Mouse (Mus musculus) kidney, adult 2 months (tissue): ENCODE data around the gene Rnaseh1. TPM values are rescaled to one million over a fixed set of nuclear protein-coding genes. Genes with fewer than 3 reads are reported as not detected.

Experiments used
- DNase-seq: peaks from one replicate; pipeline ENCODE4 v3.0.0; 2021
- H3K27ac ChIP-seq: fragments of 200-500 bp; 2 replicates; pipeline ENCODE4 v1.5.1; 2012; ENCODE audit warnings: low read depth, low read length, control low read depth, inconsistent platforms; ENCODE audit not compliant: insufficient read depth
- H3K27me3 ChIP-seq: fragments of 200-500 bp; replicated peaks from 2 replicates; pipeline ENCODE4 v1.6.1; 2012; ENCODE audit warnings: mild to moderate bottlenecking, moderate library complexity, low read length, inconsistent platforms; ENCODE audit not compliant: control insufficient read depth, insufficient read depth
- H3K36me3 ChIP-seq: fragments of 200-500 bp; 2 replicates; pipeline ENCODE4 v1.6.1; 2012; ENCODE audit warnings: mild to moderate bottlenecking, moderate library complexity, low read length, inconsistent platforms; ENCODE audit not compliant: control insufficient read depth, insufficient read depth
- H3K4me1 ChIP-seq: fragments of 200-500 bp; 2 replicates; pipeline ENCODE4 v1.6.1; 2011; ENCODE audit warnings: low read length; ENCODE audit not compliant: control insufficient read depth, insufficient read depth
- H3K4me3 ChIP-seq: fragments of 200-500 bp; 2 replicates; pipeline ENCODE4 v1.5.1; 2011; ENCODE audit warnings: mild to moderate bottlenecking, low read depth, low read length, control low read depth; ENCODE audit not compliant: insufficient read depth
- CTCF ChIP-seq: fragments of 200-500 bp; conservative IDR thresholded peaks from 2 replicates; pipeline ENCODE4 v1.5.1; 2011; ENCODE audit warnings: low read depth, mild to moderate bottlenecking, control low read depth, low read length, moderate library complexity, mixed read lengths; ENCODE audit not compliant: insufficient read depth, insufficient read length
- POLR2A ChIP-seq: fragments of 200-500 bp; IDR thresholded peaks from one replicate; pipeline ENCODE4 v1.6.1; 2011; ENCODE audit warnings: low read depth, low read length, control low read depth
- WGBS: fragments of 180-500 bp; shearing (Covaris S2); methylation state at CpG from one replicate; pipeline ENCODE4 v1.1.7; 2018; 5-methylcytosine and 5-hydroxymethylcytosine counted together
- polyA plus RNA-seq: library from polyadenylated mRNA; depleted of rRNA; stranded (reverse); fragments of >200 nt; gene quantifications from 2 replicates; pipeline ENCODE4 v1.2.3, GENCODE M21; 2012; rRNA removed

The Rnaseh1 gene
- 8.5 and 9.8 TPM in 2 replicates for polyA plus RNA-seq

DNA sequence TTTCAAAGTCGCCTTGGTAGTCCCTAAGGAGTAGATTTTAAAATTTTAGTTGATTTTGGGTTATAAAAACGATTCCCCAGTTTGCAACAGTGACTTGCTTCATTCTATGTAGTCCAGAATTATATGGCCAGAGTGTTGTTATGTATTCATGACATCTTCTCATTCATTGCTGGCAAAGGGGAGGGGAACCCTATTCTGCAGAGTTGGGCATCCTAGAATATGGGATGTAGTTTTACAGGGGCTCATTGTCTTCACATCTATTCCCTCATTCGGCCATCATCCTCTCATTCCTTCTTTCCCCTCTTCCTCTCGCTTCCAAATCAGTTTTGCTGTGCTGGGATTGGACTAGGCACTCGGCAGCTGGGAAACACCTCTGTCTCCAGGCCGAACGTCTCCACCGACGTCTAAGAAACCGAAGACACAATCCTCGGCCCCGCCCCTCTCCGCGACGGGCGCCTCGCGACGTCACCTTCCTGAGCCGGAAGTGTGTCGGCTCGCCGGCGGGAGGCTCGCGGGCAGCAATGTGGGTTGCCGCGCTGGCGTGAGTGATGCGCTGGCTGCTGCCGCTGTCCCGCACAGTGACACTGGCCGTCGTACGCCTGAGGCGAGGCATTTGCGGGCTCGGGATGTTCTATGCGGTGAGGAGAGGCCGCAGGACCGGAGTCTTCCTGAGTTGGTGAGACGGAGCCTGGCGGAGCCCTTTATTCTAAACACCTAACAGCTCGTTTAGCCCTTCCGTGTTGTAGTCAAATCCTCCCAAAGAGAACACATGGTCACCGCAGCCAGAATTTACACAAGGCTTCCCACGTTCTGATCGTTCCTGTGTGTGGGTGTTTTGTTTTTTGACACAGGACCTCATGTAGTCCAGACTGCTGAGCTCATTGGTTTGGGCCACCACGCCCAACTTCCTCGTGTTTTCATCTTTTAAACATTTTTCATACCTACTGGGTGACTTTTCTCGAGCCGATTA lies at the start of gene Rnaseh1:
Gene Rnaseh1, plus strand, starts transcription at position 462 of the 970 bp plus-strand sequence.
- WGBS: 2% methylated on average over 52 of the region's 52 CpGs
- peak within 1 kb of the TSS; percentile 53; the same call in 1 of the 2 replicates for H3K27ac ChIP-seq

DNA sequence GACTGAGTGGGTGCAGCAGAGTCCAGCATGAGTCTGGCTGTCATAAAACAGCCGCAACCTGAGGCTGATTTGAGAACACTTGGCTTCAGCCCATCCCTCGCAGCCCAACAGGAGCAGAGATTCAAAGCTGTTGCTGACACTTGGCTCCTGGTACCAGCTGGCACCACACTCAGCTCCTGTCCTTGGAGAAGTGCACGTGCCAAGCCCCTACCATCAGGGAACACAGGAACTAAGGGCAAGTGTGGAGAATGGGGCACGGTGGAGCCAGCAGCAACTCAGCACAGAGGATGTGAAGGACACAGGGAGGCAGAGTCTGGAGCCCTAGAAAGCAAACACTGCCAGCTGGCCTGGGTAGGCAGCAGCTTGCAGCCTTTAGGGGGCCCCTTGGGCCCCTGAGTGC lies 47.1 kb upstream of the Rnaseh1 start:
- peak; percentile 4 for DNase-seq
- 18% methylated on average over 4 of the region's 4 CpGs for WGBS
- no peaks in the 10 kb centered on the region for H3K4me1 ChIP-seq
- H3K36me3 ChIP-seq: no peaks in the 10 kb centered on the region
- H3K4me3 ChIP-seq: no peak overlapping the region
- TF ChIP-seq POLR2A (no peak), CTCF (no peak)
- H3K27ac ChIP-seq: no peak overlapping the region
- H3K27me3 ChIP-seq: no peaks in the 10 kb centered on the region

More for the DNA sequence above, at the start of gene Rnaseh1:
- Histone ChIP-seq H3K36me3 (no peaks in the 10 kb centered on the region), H3K4me1 (0 out of 2 replicates have a peak, but pooled peaks cover 5% of the 10 kb centered on the region), H3K27me3 (no peaks in the 10 kb centered on the region), H3K4me3 (peak within 1 kb of the TSS; percentile 76)
- TF ChIP-seq POLR2A (peak; percentile 40), CTCF (no peak)
- peak; percentile 93 for DNase-seq

- Histone ChIP-seq H3K4me3 (no peak overlapping the region), H3K27ac (no peak overlapping the region), H3K27me3 (no peaks in the 10 kb centered on the region), H3K36me3 (no peaks in the 10 kb centered on the region), H3K4me1 (no peaks in the 10 kb centered on the region)
- WGBS: 69% methylated on average over 1 of the region's 1 CpGs
- DNase-seq: no peak
- TF ChIP-seq POLR2A (no peak), CTCF (no peak)
Observed at GRCm38 (mm10) chr12:28603494-28603893, 45.9 kb upstream of the Rnaseh1 start.

GRCm38 (mm10) chr12:28607546-28608305 lies 41.7 kb upstream of the Rnaseh1 start:
- WGBS: 55% methylated on average over 17 of the region's 17 CpGs

DNA sequence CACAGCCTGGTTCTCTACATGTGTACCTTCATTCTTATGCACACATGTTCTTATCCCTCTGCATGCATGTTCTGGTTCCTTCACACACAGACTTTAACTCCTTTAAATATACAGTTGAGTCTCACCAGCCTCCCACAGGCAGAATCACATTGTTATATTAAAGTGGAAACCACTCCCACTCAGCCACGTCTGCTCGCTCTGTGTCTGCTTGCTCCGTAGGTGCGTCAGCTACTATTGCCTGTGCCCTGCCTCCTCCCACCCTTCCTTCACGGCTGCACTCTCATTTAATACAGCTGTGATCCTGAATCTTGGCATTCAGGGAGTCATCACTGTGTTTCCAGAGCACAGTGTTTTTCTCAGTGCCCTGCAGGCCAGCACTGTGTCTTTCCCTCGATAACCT lies 37.0 kb upstream of the Rnaseh1 start:
- Histone ChIP-seq H3K4me1 (no peaks in the 10 kb centered on the region), H3K36me3 (no peaks in the 10 kb centered on the region), H3K27ac (no peak overlapping the region), H3K4me3 (no peak overlapping the region), H3K27me3 (no peaks in the 10 kb centered on the region)
- TF ChIP-seq CTCF: no peak
- no peak for TF ChIP-seq POLR2A
- 30% methylated on average over 6 of the region's 6 CpGs for WGBS
- no peak for DNase-seq

More at GRCm38 (mm10) chr12:28607546-28608305, 41.7 kb upstream of the Rnaseh1 start:
- DNase-seq: no peak
- TF ChIP-seq POLR2A (no peak), CTCF (no peak)
- H3K4me3 ChIP-seq: no peak overlapping the region
- H3K27me3 ChIP-seq: no peaks in the 10 kb centered on the region
- H3K27ac ChIP-seq: no peak overlapping the region
- H3K4me1 ChIP-seq: no peaks in the 10 kb centered on the region
- H3K36me3 ChIP-seq: no peaks in the 10 kb centered on the region

DNA sequence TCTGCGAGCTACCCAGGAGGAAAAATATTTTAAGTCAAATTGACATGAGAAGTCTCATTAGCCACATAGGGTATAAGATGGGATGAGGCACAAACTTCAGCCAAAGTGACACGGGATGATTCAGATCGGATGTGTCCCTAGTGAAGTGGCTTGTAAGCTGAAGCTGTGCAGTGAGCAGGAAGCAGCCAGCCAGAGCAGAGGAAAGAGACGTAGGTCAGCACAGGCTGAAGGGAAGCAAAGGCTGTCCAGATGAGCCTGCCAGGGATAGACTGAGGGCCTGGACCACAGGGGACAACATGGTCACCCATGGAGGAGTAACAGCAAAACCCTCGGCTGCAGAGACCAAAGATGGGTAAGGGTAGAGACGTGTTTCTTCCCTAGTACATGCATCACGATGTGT lies 35.0 kb upstream of the Rnaseh1 start:
- no peak for DNase-seq
- TF ChIP-seq CTCF (no peak), POLR2A (no peak)
- Histone ChIP-seq H3K4me1 (no peaks in the 10 kb centered on the region), H3K27ac (no peak overlapping the region), H3K27me3 (no peaks in the 10 kb centered on the region), H3K36me3 (no peaks in the 10 kb centered on the region), H3K4me3 (no peak overlapping the region)
- 63% methylated on average over 7 of the region's 7 CpGs for WGBS
